Mouse (Mus musculus): ENCODE data around the gene Slc25a4. TPM values are rescaled to one million over a fixed set of nuclear protein-coding genes. Genes with fewer than 3 reads are reported as not detected.

The Slc25a4 gene
- polyA plus RNA-seq (2015; fragmentation: Nextera tagmentation; extraction: Ambion mirVana) = 679 and 710 TPM in 2 replicates

GRCm38 (mm10) chr8:46210404-46211315 is at the start of gene Slc25a4:
Slc25a4 (minus strand) TSS chr8:46211284.
- ATAC-seq = peak; percentile 98
- Histone ChIP-seq H3K27ac (ENCODE audit: low read length) (peak within 1 kb of the TSS; percentile 98), H3K4me1 (replicated peaks; ENCODE audit: control insufficient read depth, insufficient read depth, low read length) (peaks cover 25% of the 10 kb centered on the region), H3K4me3 (replicated peaks; ENCODE audit: low read length) (peak within 1 kb of the TSS; percentile 87), H3K27me3 (replicated peaks; ENCODE audit: control insufficient read depth, insufficient read depth, low read length) (no peaks in the 10 kb centered on the region; the same call in 1 of the 2 replicates), H3K9ac (replicated peaks; ENCODE audit: low read depth, low read length) (peak within 1 kb of the TSS; percentile 95), H3K36me3 (ENCODE audit: control insufficient read depth, insufficient read depth) (peaks cover 20% of the 10 kb centered on the region), H3K4me2 (ENCODE audit: low read length) (peak within 1 kb of the TSS; percentile 88), H3K9me3 (ENCODE audit: control insufficient read depth, low read length) (no peaks in the 10 kb centered on the region)
- under 1% methylated on average over 75 of the region's 84 CpGs for WGBS

GRCm38 (mm10) chr8:46257921-46258682 is 47.0 kb upstream of the Slc25a4 start:
- Histone ChIP-seq H3K9me3 (ENCODE audit: control insufficient read depth, low read length) (no peaks in the 10 kb centered on the region), H3K27me3 (replicated peaks; ENCODE audit: control insufficient read depth, insufficient read depth, low read length) (no peaks in the 10 kb centered on the region), H3K4me3 (replicated peaks; ENCODE audit: low read length) (no peak overlapping the region), H3K36me3 (ENCODE audit: control insufficient read depth, insufficient read depth) (no peaks in the 10 kb centered on the region), H3K4me2 (ENCODE audit: low read length) (no peak overlapping the region), H3K27ac (ENCODE audit: low read length) (no peak overlapping the region), H3K9ac (replicated peaks; ENCODE audit: low read depth, low read length) (no peak overlapping the region), H3K4me1 (replicated peaks; ENCODE audit: control insufficient read depth, insufficient read depth, low read length) (no peaks in the 10 kb centered on the region; the same call in 1 of the 2 replicates)
- 22% methylated on average over 19 of the region's 19 CpGs for WGBS
- ATAC-seq = no peak

- H3K9ac ChIP-seq (replicated peaks; ENCODE audit: low read depth, low read length) = no peak overlapping the region
- H3K9me3 ChIP-seq (ENCODE audit: control insufficient read depth, low read length) = no peaks in the 10 kb centered on the region
- H3K4me3 ChIP-seq (replicated peaks; ENCODE audit: low read length) = no peak overlapping the region
- no peak overlapping the region for H3K27ac ChIP-seq (ENCODE audit: low read length)
- H3K4me2 ChIP-seq (ENCODE audit: low read length) = no peak overlapping the region
- ATAC-seq = no peak
- H3K27me3 ChIP-seq (replicated peaks; ENCODE audit: control insufficient read depth, insufficient read depth, low read length) = no peaks in the 10 kb centered on the region
- no peaks in the 10 kb centered on the region for H3K36me3 ChIP-seq (ENCODE audit: control insufficient read depth, insufficient read depth)
- 76% methylated on average over 13 of the region's 13 CpGs for WGBS
- peaks cover 3% of the 10 kb centered on the region for H3K4me1 ChIP-seq (replicated peaks; ENCODE audit: control insufficient read depth, insufficient read depth, low read length)
These were observed 41.4 kb upstream of the Slc25a4 start for GRCm38 (mm10) chr8:46252456-46252855.

GRCm38 (mm10) chr8:46251561-46251960 is 40.5 kb upstream of the Slc25a4 start:
- Histone ChIP-seq H3K4me3 (replicated peaks; ENCODE audit: low read length) (no peak overlapping the region), H3K36me3 (ENCODE audit: control insufficient read depth, insufficient read depth) (no peaks in the 10 kb centered on the region), H3K27me3 (replicated peaks; ENCODE audit: control insufficient read depth, insufficient read depth, low read length) (no peaks in the 10 kb centered on the region), H3K27ac (ENCODE audit: low read length) (no peak overlapping the region), H3K9me3 (ENCODE audit: control insufficient read depth, low read length) (no peaks in the 10 kb centered on the region), H3K4me1 (replicated peaks; ENCODE audit: control insufficient read depth, insufficient read depth, low read length) (peaks cover 3% of the 10 kb centered on the region), H3K4me2 (ENCODE audit: low read length) (no peak overlapping the region; the same call in 1 of the 2 replicates), H3K9ac (replicated peaks; ENCODE audit: low read depth, low read length) (no peak overlapping the region)
- no peak for ATAC-seq
- WGBS = 29% methylated on average over 10 of the region's 10 CpGs

GRCm38 (mm10) chr8:46246346-46246745 is 35.3 kb upstream of the Slc25a4 start:
- Histone ChIP-seq H3K4me1 (replicated peaks; ENCODE audit: control insufficient read depth, insufficient read depth, low read length) (peaks cover 3% of the 10 kb centered on the region), H3K9ac (replicated peaks; ENCODE audit: low read depth, low read length) (no peak overlapping the region), H3K9me3 (ENCODE audit: control insufficient read depth, low read length) (no peaks in the 10 kb centered on the region), H3K4me2 (ENCODE audit: low read length) (no peak overlapping the region), H3K36me3 (ENCODE audit: control insufficient read depth, insufficient read depth) (no peaks in the 10 kb centered on the region), H3K27ac (ENCODE audit: low read length) (no peak overlapping the region), H3K27me3 (replicated peaks; ENCODE audit: control insufficient read depth, insufficient read depth, low read length) (no peaks in the 10 kb centered on the region), H3K4me3 (replicated peaks; ENCODE audit: low read length) (no peak overlapping the region)
- ATAC-seq = no peak
- WGBS = 33% methylated on average over 11 of the region's 11 CpGs

GRCm38 (mm10) chr8:46242946-46243345 is 31.9 kb upstream of the Slc25a4 start:
- 57% methylated on average over 7 of the region's 7 CpGs for WGBS
- no peaks in the 10 kb centered on the region for H3K9me3 ChIP-seq (ENCODE audit: control insufficient read depth, low read length)
- H3K9ac ChIP-seq (replicated peaks; ENCODE audit: low read depth, low read length) = no peak overlapping the region
- H3K36me3 ChIP-seq (ENCODE audit: control insufficient read depth, insufficient read depth) = no peaks in the 10 kb centered on the region
- no peak for ATAC-seq
- H3K4me3 ChIP-seq (replicated peaks; ENCODE audit: low read length) = no peak overlapping the region
- H3K27me3 ChIP-seq (replicated peaks; ENCODE audit: control insufficient read depth, insufficient read depth, low read length) = 0 out of 2 replicates have a peak, but pooled peaks cover 4% of the 10 kb centered on the region
- no peak overlapping the region for H3K27ac ChIP-seq (ENCODE audit: low read length)
- no peak overlapping the region for H3K4me2 ChIP-seq (ENCODE audit: low read length)
- H3K4me1 ChIP-seq (replicated peaks; ENCODE audit: control insufficient read depth, insufficient read depth, low read length) = no peaks in the 10 kb centered on the region

GRCm38 (mm10) chr8:46241568-46242374 is 30.7 kb upstream of the Slc25a4 start:
- ATAC-seq = peak; percentile 89
- Histone ChIP-seq H3K27me3 (replicated peaks; ENCODE audit: control insufficient read depth, insufficient read depth, low read length) (0 out of 2 replicates have a peak, but pooled peaks cover 4% of the 10 kb centered on the region), H3K4me3 (replicated peaks; ENCODE audit: low read length) (no peak overlapping the region), H3K9ac (replicated peaks; ENCODE audit: low read depth, low read length) (no peak overlapping the region), H3K4me1 (replicated peaks; ENCODE audit: control insufficient read depth, insufficient read depth, low read length) (no peaks in the 10 kb centered on the region), H3K27ac (ENCODE audit: low read length) (no peak overlapping the region), H3K9me3 (ENCODE audit: control insufficient read depth, low read length) (no peaks in the 10 kb centered on the region), H3K4me2 (ENCODE audit: low read length) (no peak overlapping the region), H3K36me3 (ENCODE audit: control insufficient read depth, insufficient read depth) (no peaks in the 10 kb centered on the region)
- 32% methylated on average over 13 of the region's 13 CpGs for WGBS

GRCm38 (mm10) chr8:46236441-46237223 is 25.5 kb upstream of the Slc25a4 start:
- Histone ChIP-seq H3K4me1 (replicated peaks; ENCODE audit: control insufficient read depth, insufficient read depth, low read length) (no peaks in the 10 kb centered on the region), H3K36me3 (ENCODE audit: control insufficient read depth, insufficient read depth) (no peaks in the 10 kb centered on the region), H3K9me3 (ENCODE audit: control insufficient read depth, low read length) (no peaks in the 10 kb centered on the region), H3K9ac (replicated peaks; ENCODE audit: low read depth, low read length) (no peak overlapping the region), H3K27ac (ENCODE audit: low read length) (no peak overlapping the region), H3K4me3 (replicated peaks; ENCODE audit: low read length) (no peak overlapping the region), H3K4me2 (ENCODE audit: low read length) (no peak overlapping the region), H3K27me3 (replicated peaks; ENCODE audit: control insufficient read depth, insufficient read depth, low read length) (0 out of 2 replicates have a peak, but pooled peaks cover 4% of the 10 kb centered on the region)
- ATAC-seq = no peak
- 71% methylated on average over 7 of the region's 7 CpGs for WGBS

Data from forebrain, embryonic 16.5 days (tissue).